Mouse (Mus musculus) heart, adult 9 months (tissue): Measurements from ENCODE around the gene Ddx11.
"Not testable (repeated sequence)": the region's sequence is repeated elsewhere in the genome, so short reads cannot be mapped to it uniquely, and the experiment has no call there.

Experiments used
- DNase-seq, 2 experiments: peaks; one replicate each; pipeline ENCODE4 v3.0.0; 2022; ENCODE audit warnings: low spot score in 2 of 2

Ddx11 gene

DNA sequence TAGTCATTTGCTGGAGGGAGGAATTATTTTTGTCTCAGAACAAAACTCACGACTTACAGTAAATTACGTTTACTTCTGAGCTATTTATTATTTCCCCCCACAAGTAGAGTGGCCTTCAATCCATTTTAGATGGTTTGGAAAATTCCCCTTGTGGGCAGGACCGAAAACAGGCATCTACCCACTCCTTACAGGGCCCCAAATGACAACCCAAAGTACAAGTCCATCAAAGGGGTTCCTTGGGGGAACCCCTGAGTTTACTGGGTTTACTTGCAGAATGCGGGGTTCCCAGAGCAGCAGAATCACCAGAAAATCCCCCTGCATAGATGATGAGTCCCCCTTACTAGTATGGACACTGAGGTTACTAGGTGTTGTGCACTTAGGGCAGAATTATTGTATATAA, 11.2 kb upstream of the Ddx11 start:
- DNase-seq, result no peak

DNA sequence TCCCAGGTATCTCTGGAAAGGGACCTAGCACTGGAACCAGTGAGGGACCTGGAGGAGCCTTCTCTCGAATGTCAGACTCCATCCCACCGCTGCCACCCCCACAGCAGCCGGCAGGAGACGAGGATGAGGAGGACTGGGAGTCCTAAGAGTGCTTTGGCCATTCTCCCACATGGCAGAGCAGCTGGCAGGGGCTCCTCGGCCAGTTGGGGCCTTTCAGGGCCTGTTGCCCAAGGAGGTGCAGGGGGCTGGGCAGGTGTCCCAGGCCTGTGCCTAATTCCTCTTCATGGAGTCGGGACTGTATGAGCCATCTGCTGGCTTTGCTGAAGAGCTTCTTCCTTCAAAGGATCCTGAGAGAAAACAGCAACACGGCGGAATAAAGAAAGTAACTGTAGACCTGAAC, 4.3 kb upstream of the Ddx11 start:
- no peak for DNase-seq

DNA sequence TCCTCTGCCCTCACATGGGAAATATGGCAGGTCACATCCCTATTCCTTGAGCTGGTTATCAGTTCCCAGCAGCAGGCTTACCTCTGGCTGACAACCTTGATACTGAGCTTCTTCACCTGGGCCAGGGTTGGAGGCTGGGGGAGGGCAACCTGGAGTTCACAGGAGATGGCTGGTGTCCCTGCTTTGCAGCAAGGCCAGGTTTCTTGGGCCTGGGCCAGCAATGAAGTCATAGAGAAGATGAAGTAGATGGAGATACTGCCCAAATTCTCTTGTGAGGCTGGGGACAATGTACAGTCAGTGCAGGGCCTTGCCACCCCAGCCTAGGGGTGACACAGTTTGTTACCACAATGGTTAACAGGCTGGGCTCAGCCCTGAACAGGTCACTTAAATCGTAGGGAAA, 2.6 kb upstream of the Ddx11 start:
- no peak for DNase-seq

DNA sequence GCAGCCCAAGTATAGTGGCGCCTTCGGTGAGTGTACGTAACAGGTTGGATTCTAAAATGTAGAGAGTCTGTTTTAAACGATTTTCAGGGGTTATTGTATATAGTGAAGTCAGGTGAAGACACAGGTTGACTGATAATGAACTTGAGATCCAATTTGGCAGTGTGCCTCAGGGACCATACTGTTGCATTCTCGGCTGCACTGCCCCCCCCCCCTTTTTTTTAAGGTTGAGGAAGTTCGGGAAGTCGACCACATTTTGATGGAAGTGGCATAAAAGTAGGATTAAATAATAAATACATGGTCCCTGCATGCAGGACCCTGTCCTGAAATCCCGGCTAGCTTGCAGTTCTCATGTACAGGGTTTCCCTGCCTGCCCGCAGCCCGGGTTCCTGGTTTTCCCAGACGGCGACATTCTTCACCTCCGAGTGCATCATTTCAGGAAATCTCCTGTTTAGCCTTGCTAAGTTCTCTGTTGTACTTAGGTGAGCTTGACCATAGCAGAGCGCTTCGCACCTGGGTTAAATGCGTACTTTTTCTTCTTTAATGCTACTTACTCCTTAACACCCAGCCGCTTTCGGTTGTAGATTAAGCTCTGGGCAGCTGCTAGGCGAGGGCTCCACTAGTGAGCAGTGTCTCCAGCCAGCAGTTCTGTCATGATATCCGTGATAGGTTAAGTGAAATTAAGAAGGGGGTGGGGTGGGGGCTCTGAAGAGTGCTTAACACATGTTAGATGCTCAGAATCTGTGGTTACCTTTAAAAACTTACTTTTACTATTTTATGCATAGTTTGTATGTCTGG, 693 bp downstream of the Ddx11 start:
- DNase-seq, result no peak

DNA sequence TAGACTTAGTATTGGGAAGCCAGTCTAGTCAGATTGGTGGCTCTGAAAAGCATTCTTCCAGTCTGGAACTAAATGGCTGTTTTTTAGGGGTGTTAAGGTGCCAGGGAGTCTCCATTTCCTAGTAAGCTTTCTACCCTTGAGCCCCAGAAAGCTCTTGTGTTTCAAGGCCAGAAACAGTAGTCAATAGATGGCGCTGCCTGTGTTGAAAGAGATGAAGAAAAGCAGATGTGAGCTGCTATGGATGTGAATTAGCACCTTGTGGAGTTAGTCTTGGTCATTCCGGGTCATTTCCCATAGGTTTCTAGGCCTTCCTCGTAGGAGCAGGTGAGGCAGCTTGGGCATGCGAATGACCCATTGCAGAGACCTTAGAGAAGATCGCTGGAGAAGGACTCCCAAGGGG, 1.9 kb downstream of the Ddx11 start:
- DNase-seq, result no peak

DNA sequence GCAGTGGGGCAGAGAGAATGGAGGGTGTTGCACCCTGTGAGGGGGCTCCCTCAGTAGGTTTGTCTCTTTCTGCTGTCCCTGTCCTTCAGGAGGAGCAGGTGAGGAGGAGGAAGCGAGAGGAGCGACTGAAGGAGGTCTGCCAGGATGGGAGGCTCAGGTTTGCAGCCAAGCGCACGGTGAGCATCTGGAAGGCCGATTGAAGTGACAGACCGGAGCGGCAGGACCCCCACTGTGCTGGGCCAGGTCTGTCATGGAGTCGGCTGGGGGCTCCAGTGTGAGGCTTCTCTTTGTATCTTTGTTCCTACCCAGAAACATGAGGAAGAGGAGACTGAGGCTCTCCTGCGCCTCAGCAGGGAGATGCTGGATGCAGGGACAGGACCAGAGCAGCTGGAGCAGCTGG, 7.1 kb downstream of the Ddx11 start:
- no peak for DNase-seq

DNA sequence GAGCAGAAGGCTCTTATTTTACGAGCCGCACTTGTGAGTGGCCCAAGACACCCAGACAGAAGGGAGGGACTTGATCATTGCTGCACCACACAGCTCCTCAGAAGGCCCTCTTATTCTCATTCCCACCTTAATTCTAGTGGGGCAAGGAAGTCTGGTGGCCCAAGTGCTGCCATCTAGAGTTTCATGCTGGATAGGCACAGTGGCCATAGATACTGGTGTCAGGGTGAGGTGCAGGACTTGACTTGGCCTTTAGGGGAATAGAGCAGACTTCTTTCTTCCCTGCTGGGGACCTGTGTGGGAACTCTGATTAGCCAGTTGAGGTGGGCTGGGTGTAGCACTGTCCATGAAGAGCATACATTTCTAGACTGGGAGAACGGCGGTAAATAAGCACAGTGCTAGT, 7.9 kb downstream of the Ddx11 start:
- DNase-seq, result no peak

DNA sequence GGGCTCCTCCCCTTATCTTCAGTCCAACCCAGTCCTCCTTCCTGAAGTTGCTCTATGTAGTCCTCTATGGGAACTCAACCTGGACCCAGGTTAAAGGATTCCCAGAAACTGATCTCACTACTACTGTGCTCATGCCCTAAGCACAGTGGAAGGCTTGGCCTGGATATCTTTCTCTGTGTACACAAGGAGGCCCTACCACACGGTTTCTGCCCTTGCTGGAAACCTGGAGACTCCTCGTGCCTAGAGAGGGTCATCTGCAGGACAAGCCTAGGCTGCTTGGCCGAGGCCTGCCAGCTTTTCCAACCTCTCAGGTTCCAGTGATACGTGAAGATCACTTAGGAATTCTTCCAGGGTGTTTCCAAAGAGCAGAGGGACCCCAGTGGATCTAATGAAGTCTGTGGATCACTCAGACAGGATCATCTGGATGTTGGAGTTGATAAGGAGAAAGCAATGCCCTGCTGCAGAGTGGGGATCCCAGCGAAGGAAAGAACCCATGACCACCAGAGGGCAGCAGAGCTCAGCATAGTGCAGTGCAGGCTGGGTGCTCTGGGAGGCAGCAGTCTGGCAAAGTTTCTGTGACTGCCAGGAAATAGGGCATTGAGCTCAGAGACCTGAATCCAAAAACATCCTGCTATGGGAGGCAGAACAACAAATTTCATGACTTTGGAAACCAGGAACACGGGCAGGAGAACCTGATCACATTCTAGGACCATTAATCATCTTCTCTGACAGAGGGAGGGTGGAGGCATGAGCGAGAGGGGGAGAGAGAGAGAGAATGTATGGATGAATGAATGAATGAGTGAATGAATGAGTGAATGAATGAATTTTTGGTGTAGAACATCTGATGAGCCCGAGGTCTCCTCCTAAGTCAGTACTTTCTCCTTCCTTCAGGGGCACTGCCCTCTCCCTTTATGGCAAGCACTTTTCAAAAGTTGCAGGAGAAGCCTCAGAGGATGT, 29.7 kb downstream of the Ddx11 start:
- DNase-seq, result not testable (repeated sequence)

DNA sequence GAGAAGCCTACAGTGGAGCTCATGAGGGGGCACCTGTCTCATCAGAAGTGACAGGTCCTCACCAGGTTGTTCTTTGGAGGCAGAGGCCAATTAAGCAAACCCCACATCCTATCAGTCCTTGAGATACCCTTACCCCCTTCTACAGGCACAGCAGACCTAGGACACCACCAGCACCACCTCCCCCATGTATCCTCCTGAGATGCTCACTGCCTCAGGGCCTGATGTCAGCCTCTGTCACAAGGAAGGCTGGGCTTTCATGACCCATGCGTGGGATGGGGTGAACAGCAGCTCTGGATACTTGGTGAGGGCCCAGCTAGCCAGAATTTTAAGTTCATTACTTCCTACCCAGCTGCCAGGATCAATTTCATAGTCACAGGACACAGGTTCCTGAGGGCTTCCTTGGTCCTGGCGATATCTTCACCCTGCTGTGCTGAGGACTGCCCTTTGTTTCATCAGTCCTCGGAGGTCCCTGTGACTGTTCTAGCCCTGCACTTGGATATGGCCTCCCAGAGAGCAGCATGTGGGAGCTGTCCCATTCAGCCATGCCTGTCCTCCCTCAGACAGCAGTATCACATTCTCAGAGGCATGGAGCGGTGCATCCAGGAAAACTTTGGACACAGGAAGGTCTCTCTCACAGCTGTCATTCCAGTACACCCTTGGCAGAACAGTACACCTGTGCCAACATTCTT, 30.6 kb downstream of the Ddx11 start:
- DNase-seq, result not testable (repeated sequence)

DNA sequence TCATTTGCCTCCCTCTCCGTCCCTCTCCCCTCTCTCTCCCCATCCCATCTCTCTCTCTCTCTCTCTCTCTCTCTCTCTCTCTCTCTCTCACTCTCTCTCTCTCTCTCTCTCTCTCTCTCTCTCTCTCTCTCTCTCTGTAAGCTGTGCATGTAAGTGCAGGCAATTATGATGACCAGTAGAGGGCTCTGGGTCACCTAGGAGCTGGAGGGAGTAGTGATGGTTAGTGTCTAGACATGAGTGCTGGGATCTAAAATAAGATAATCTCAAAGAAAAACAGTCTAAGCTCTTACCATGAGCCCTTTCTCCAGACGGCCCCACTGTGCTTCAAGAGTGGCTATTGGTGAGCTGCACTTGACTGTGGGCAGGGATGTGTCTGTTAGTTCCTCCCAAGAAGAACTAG, 31.6 kb downstream of the Ddx11 start:
- DNase-seq, result no peak

DNA sequence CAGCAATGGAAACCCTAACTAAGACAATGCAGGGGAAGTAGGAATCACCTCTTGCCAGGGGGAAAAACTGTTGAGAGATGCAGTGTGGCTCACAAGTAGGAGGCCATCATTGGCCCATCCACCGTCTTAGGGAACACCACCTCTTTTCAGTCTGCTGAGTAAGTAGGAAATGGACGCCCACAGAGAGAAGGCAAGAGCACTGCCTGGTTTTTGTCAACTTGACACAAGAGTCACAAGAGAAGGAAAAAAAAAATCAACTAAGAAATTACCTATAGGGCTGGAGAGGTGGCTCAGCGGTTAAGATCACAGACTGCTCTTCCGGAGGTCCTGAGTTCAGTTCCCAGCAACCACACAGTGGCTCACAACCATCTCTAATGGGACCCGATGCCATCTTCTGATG, 35.0 kb downstream of the Ddx11 start:
- no peak for DNase-seq

DNA sequence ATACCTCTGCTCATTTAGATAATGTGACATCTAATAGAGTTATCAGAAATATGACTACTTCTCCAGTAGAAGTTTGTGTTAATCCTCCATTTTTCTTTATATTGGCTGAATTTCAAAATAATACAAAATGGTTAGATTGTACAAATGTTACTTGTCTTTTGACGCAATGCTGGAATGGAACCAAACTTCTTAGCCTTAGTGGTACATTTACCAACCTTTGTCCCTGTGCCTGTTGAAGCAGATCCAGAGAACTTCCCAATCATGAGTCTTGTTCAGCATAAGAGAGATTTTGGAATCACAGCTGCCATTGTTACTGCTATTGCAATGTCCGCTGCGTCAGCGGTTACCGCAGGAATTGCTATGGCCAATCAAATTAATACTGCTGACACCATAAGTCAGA, 43.8 kb downstream of the Ddx11 start:
- DNase-seq, result not testable (repeated sequence)

DNA sequence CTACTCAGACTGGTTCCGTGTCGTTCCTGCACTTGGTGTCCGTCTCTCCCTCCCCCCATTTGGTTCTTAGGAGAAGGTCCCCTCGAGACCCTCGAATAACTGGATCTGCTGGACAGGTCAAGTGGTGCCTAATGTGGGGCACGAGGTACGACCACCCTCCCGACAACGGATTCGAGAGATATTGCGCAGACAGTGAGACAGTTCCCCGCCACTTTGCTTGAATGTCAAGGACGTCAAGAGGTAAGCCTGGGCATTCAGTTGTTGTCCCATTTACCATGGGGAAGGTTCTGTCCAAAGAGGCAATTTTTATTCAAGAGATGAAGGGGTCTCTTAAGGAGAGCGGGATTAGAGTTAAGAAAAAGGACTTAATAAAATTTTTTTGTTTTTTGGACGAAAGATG, 47.7 kb downstream of the Ddx11 start:
- not testable (repeated sequence) for DNase-seq

DNA sequence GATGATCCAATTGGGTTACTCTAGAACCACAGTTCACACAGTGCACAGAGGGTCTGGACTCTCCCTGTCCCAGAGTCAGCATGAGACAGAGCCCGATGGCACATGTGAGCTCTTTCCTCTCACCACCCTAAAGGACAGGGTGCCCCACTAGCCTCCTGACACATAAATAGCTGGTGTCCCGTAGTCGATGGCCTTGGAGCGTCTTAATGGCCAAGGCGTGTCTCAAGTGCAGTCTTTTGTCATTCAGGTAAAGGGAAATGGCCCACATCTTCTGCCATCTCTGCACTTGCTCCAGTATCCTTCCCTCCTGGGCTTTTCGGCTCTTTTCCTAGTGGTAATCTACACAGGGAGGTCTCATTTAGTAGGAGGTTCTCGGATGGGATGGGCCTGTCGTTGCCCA, 67.3 kb downstream of the Ddx11 start:
- no peak for DNase-seq

DNA sequence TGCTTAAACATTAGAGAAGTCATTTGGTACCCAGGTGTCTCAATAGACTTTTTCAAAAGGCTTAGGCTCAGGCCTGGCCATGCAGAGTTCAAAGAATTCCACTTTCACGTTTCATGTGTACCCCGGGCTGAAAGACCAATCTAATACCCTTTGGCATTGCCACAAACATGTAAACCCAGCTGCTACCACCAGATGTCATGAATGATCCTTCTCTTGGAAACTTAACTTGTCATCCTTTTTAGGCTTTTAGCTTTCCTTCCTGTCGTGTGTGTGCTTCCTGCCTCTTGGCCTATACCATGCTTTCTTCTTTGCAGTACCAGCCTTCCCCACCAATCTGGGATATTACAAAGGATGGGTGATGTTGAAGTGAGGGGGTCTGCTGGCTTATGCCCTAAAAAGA, 73.7 kb downstream of the Ddx11 start:
- DNase-seq, result no peak
